Mouse (Mus musculus): ENCODE data around the gene Spr. TPM values are rescaled to one million over a fixed set of nuclear protein-coding genes. Genes with fewer than 3 reads are reported as not detected.
"Not testable (repeated sequence)": the region's sequence is repeated elsewhere in the genome, so short reads cannot be mapped to it uniquely, and the experiment has no call there.

Gene Spr
- polyA plus RNA-seq, 1 experiment from 2014 or later, result 61.1 TPM

GRCm38 (mm10) chr6:85139534-85139933 lies 2.0 kb upstream of the Spr start:
- WGBS (ENCODE audit: insufficient replicate concordance), result 84% methylated on average over 2 of the region's 2 CpGs
- DNase-seq, result no peak
- ATAC-seq, result no peak
- Histone ChIP-seq H3K4me2 (ENCODE audit: low read depth, low read length) (no peak overlapping the region), H3K27me3 (ENCODE audit: insufficient read depth, low read length) (no peaks in the 10 kb centered on the region), H3K27ac (ENCODE audit: low read depth) (no peak overlapping the region), H3K4me1 (ENCODE audit: insufficient read depth) (no peaks in the 10 kb centered on the region; the same call in 1 of the 2 replicates), H3K9ac (replicated peaks) (no peak overlapping the region), H3K36me3 (replicated peaks; ENCODE audit: insufficient read depth, low read length) (no peaks in the 10 kb centered on the region), H3K9me3 (ENCODE audit: low read length) (no peaks in the 10 kb centered on the region), H3K4me3 (ENCODE audit: low read depth, low read length) (no peak overlapping the region)
- TF ChIP-seq EP300 (IDR thresholded peaks at IDR 0.05; ENCODE audit: low read depth) (no peak), CTCF (IDR thresholded peaks at IDR 0.05; ENCODE audit: low read depth) (no peak)

- Histone ChIP-seq H3K4me2 (ENCODE audit: low read depth, low read length) (peak overlapping the region; percentile 77), H3K9ac (replicated peaks) (0 out of 2 replicates have a peak overlapping the region, but pooled peaks have one; percentile 30), H3K4me3 (ENCODE audit: low read depth, low read length) (peak overlapping the region; percentile 70)
- H3K4me1 ChIP-seq (ENCODE audit: insufficient read depth); H3K27ac ChIP-seq (ENCODE audit: low read depth); H3K9me3 ChIP-seq (ENCODE audit: low read length); DNase-seq; H3K36me3 ChIP-seq (replicated peaks; ENCODE audit: insufficient read depth, low read length); ATAC-seq; H3K27me3 ChIP-seq (ENCODE audit: insufficient read depth, low read length): not testable (repeated sequence)
- WGBS (ENCODE audit: insufficient replicate concordance), result 59% methylated on average over 7 of the region's 7 CpGs
Observed at GRCm38 (mm10) chr6:85136784-85137183, 782 bp downstream of the Spr start.

- not testable (repeated sequence) for H3K27me3 ChIP-seq (ENCODE audit: insufficient read depth, low read length); H3K4me1 ChIP-seq (ENCODE audit: insufficient read depth); H3K9ac ChIP-seq (replicated peaks); H3K36me3 ChIP-seq (replicated peaks; ENCODE audit: insufficient read depth, low read length); ATAC-seq; H3K27ac ChIP-seq (ENCODE audit: low read depth); H3K9me3 ChIP-seq (ENCODE audit: low read length); H3K4me3 ChIP-seq (ENCODE audit: low read depth, low read length); H3K4me2 ChIP-seq (ENCODE audit: low read depth, low read length)
- peak; percentile 56 for TF ChIP-seq CTCF (IDR thresholded peaks at IDR 0.05; ENCODE audit: low read depth)
- WGBS (ENCODE audit: insufficient replicate concordance), result 44% methylated on average over 3 of the region's 3 CpGs
- DNase-seq, result peak; percentile 37
Observed at GRCm38 (mm10) chr6:85132794-85133193, 4.8 kb downstream of the Spr start.

GRCm38 (mm10) chr6:85132237-85132636 lies 5.3 kb downstream of the Spr start:
- ATAC-seq, DNase-seq: not testable (repeated sequence)

GRCm38 (mm10) chr6:85131673-85132072 lies 5.9 kb downstream of the Spr start:
- Histone ChIP-seq H3K9me3 (ENCODE audit: low read length) (no peaks in the 10 kb centered on the region), H3K4me3 (ENCODE audit: low read depth, low read length) (no peak overlapping the region), H3K36me3 (replicated peaks; ENCODE audit: insufficient read depth, low read length) (no peaks in the 10 kb centered on the region; the same call in 1 of the 2 replicates), H3K9ac (replicated peaks) (no peak overlapping the region), H3K4me1 (ENCODE audit: insufficient read depth) (no peaks in the 10 kb centered on the region; the same call in 1 of the 2 replicates), H3K4me2 (ENCODE audit: low read depth, low read length) (no peak overlapping the region), H3K27ac (ENCODE audit: low read depth) (no peak overlapping the region), H3K27me3 (ENCODE audit: insufficient read depth, low read length) (peaks cover 6% of the 10 kb centered on the region)
- ATAC-seq (no peak), DNase-seq (peak; percentile 62)
- TF ChIP-seq CTCF (IDR thresholded peaks at IDR 0.05; ENCODE audit: low read depth) (peak; percentile 78), EP300 (IDR thresholded peaks at IDR 0.05; ENCODE audit: low read depth) (no peak)
- WGBS (ENCODE audit: insufficient replicate concordance), result 4% methylated on average over 4 of the region's 4 CpGs

More at GRCm38 (mm10) chr6:85132237-85132636, 5.3 kb downstream of the Spr start:
- not testable (repeated sequence) for H3K9ac ChIP-seq (replicated peaks); H3K4me1 ChIP-seq (ENCODE audit: insufficient read depth); H3K9me3 ChIP-seq (ENCODE audit: low read length); H3K27ac ChIP-seq (ENCODE audit: low read depth); H3K4me3 ChIP-seq (ENCODE audit: low read depth, low read length); H3K4me2 ChIP-seq (ENCODE audit: low read depth, low read length); H3K36me3 ChIP-seq (replicated peaks; ENCODE audit: insufficient read depth, low read length); H3K27me3 ChIP-seq (ENCODE audit: insufficient read depth, low read length)
- 84% methylated on average over 3 of the region's 3 CpGs for WGBS (ENCODE audit: insufficient replicate concordance)

- not testable (repeated sequence) for H3K4me1 ChIP-seq (ENCODE audit: insufficient read depth); H3K9me3 ChIP-seq (ENCODE audit: low read length); H3K4me3 ChIP-seq (ENCODE audit: low read depth, low read length); H3K9ac ChIP-seq (replicated peaks); H3K27me3 ChIP-seq (ENCODE audit: insufficient read depth, low read length); H3K27ac ChIP-seq (ENCODE audit: low read depth); H3K4me2 ChIP-seq (ENCODE audit: low read depth, low read length); H3K36me3 ChIP-seq (replicated peaks; ENCODE audit: insufficient read depth, low read length)
- ATAC-seq (0 out of 2 replicates have a peak, but pooled peaks have one; percentile 33), DNase-seq (peak; percentile 45)
- peak; percentile 75 for TF ChIP-seq CTCF (IDR thresholded peaks at IDR 0.05; ENCODE audit: low read depth)
- WGBS (ENCODE audit: insufficient replicate concordance), result 31% methylated on average over 8 of the region's 11 CpGs
Observed at GRCm38 (mm10) chr6:85117545-85118511, 19.7 kb downstream of the Spr start.
